Mouse (Mus musculus) forebrain, embryonic 15.5 days (tissue): ENCODE data around the gene Dusp2. TPM values are rescaled to one million over a fixed set of nuclear protein-coding genes. Genes with fewer than 3 reads are reported as not detected.

Source experiments
- ATAC-seq: fragments of 200-750 bp; cut with Nextera tagmentation; replicated peaks from 2 replicates; pipeline ENCODE4 v1.8.0; 2017; ENCODE audit warnings: mild to moderate bottlenecking, moderate TSS enrichment, moderate library complexity
- H3K27ac ChIP-seq: fragments of 300-500 bp; sonication (generic); replicated peaks from 2 replicates; pipeline ENCODE4 v1.5.1; 2015; ENCODE audit warnings: mild to moderate bottlenecking, inconsistent platforms
- H3K27me3 ChIP-seq: fragments of 300-500 bp; sonication (generic); 2 replicates; pipeline ENCODE4 v1.6.1; 2015; ENCODE audit warnings: inconsistent platforms
- H3K36me3 ChIP-seq: fragments of 300-500 bp; sonication (generic); 2 replicates; pipeline ENCODE4 v1.6.1; 2015; ENCODE audit warnings: mild to moderate bottlenecking, inconsistent platforms
- H3K4me1 ChIP-seq: fragments of 300-500 bp; sonication (generic); 2 replicates; pipeline ENCODE4 v1.6.1; 2015; ENCODE audit warnings: inconsistent platforms
- H3K4me2 ChIP-seq: fragments of 300-500 bp; sonication (generic); replicated peaks from 2 replicates; pipeline ENCODE4 v1.6.1; 2015; ENCODE audit warnings: mild to moderate bottlenecking, inconsistent platforms
- H3K4me3 ChIP-seq: fragments of 300-500 bp; sonication (generic); 2 replicates; pipeline ENCODE4 v1.5.1; 2015; ENCODE audit warnings: mild to moderate bottlenecking, inconsistent platforms
- H3K9ac ChIP-seq: fragments of 300-500 bp; sonication (generic); replicated peaks from 2 replicates; pipeline ENCODE4 v1.6.1; 2015; ENCODE audit warnings: mild to moderate bottlenecking, inconsistent platforms
- H3K9me3 ChIP-seq: fragments of 300-500 bp; sonication (generic); 2 replicates; pipeline ENCODE4 v1.6.1; 2016; ENCODE audit warnings: inconsistent platforms
- WGBS: fragments of 180-500 bp; shearing (Covaris S2); methylation state at CpG from one replicate; pipeline ENCODE4 v1.1.7; 2015; ENCODE audit warnings: mixed read lengths; 5-methylcytosine and 5-hydroxymethylcytosine counted together
- polyA plus RNA-seq: library from polyadenylated mRNA; unstranded; fragments of >200 nt; fragmentation: Nextera tagmentation; extraction: Ambion mirVana; gene quantifications from 2 replicates; pipeline ENCODE4 v1.2.1, GENCODE M21; 2015

Gene Dusp2
- polyA plus RNA-seq, 1 experiment from 2014 or later, result 7.4 TPM

DNA sequence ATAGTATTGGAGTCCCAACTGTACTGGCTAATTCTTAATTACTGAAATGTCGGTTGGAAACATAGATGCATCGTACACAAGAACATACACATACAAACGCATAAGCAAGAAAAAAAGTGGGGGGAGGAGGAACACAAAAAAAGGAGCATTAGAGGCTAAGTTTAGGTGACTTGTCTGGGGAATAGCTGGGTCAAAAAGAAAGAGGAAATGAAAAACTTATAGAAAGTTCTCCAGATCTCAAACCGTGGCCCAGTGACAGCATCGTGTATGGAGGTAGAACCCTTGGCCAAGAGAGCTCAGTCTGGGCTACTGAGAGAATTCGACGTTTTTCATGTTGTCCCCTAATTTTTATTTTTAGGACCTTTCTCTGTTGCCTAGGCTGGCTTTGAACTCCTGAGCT, 25.3 kb upstream of the Dusp2 start:
- H3K36me3 ChIP-seq, result no peaks in the 10 kb centered on the region
- ATAC-seq, result no peak
- WGBS, result 94% methylated on average over 7 of the region's 7 CpGs

DNA sequence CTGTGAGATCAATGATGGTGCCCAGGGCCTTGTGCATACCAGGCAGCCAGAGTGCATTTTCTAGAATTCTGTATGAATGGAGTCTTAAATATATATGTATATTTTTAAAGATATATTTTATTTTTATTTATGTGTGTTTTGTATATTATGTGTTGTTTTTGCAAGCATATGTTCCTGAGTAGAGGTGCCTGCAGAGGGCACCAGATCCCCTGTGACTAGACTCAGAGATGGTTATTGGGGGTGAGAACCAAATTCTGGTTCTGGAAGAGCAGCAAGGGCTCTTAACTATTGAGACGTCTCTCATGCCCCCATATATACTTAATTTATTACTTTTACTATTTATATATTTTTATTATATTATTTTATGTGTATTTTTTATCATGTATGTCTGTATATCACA, 24.8 kb upstream of the Dusp2 start:
- H3K36me3 ChIP-seq, result no peaks in the 10 kb centered on the region
- no peak overlapping the region for H3K27ac ChIP-seq
- no peaks in the 10 kb centered on the region for H3K4me1 ChIP-seq
- WGBS, result 97% methylated on average over 1 of the region's 1 CpGs
- no peak for ATAC-seq
- H3K4me3 ChIP-seq, result no peak overlapping the region
- H3K9ac ChIP-seq, result no peak overlapping the region
- H3K9me3 ChIP-seq, result no peaks in the 10 kb centered on the region
- H3K27me3 ChIP-seq, result no peaks in the 10 kb centered on the region
- H3K4me2 ChIP-seq, result no peak overlapping the region

More for the DNA sequence above, 25.3 kb upstream of the Dusp2 start:
- Histone ChIP-seq H3K9ac (no peak overlapping the region), H3K27me3 (no peaks in the 10 kb centered on the region), H3K4me3 (no peak overlapping the region), H3K4me2 (no peak overlapping the region), H3K9me3 (no peaks in the 10 kb centered on the region), H3K4me1 (no peaks in the 10 kb centered on the region), H3K27ac (no peak overlapping the region)

DNA sequence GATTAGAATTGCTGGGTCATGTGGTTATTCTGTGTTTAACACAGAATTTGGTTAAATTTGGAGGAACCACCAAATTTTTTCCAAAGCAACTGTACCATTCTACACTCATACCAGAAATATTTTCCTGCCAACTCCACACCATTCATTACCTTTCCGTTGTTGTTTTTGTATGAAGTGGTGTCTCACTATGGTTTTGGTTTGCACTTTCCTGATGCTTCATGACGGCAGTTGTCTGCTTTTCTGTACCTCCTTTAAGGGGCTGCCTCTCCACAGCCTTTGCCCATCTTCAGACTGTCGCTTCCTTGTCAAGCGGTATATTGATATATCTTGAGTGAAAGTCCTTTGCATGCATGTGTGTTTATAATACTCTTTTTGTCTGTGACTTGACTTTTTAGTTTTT, 23.2 kb upstream of the Dusp2 start:
- no peak overlapping the region for H3K4me3 ChIP-seq
- no peaks in the 10 kb centered on the region for H3K4me1 ChIP-seq
- no peaks in the 10 kb centered on the region for H3K36me3 ChIP-seq
- WGBS, result 95% methylated on average over 4 of the region's 4 CpGs
- H3K27ac ChIP-seq, result no peak overlapping the region
- H3K4me2 ChIP-seq, result no peak overlapping the region
- H3K9me3 ChIP-seq, result no peaks in the 10 kb centered on the region
- no peak for ATAC-seq
- H3K9ac ChIP-seq, result no peak overlapping the region
- no peaks in the 10 kb centered on the region for H3K27me3 ChIP-seq

- H3K4me1 ChIP-seq, result no peaks in the 10 kb centered on the region
- H3K9ac ChIP-seq, result no peak overlapping the region
- WGBS, result 59% methylated on average over 4 of the region's 4 CpGs
- H3K27me3 ChIP-seq, result no peaks in the 10 kb centered on the region
- no peak overlapping the region for H3K4me3 ChIP-seq
- no peaks in the 10 kb centered on the region for H3K36me3 ChIP-seq
- no peak overlapping the region for H3K27ac ChIP-seq
- H3K4me2 ChIP-seq, result no peak overlapping the region
- no peak for ATAC-seq
- no peaks in the 10 kb centered on the region for H3K9me3 ChIP-seq
Measured at GRCm38 (mm10) chr2:127313878-127314277, 22.1 kb upstream of the Dusp2 start.

- Histone ChIP-seq H3K27ac (no peak overlapping the region), H3K4me1 (no peaks in the 10 kb centered on the region), H3K4me3 (no peak overlapping the region), H3K9me3 (no peaks in the 10 kb centered on the region), H3K4me2 (no peak overlapping the region), H3K27me3 (no peaks in the 10 kb centered on the region), H3K36me3 (no peaks in the 10 kb centered on the region), H3K9ac (no peak overlapping the region)
- no peak for ATAC-seq
- WGBS, result 79% methylated on average over 6 of the region's 6 CpGs
Measured at GRCm38 (mm10) chr2:127314467-127315154, 21.3 kb upstream of the Dusp2 start.

- ATAC-seq, result no peak
- Histone ChIP-seq H3K9ac (no peak overlapping the region), H3K36me3 (no peaks in the 10 kb centered on the region), H3K4me1 (no peaks in the 10 kb centered on the region), H3K9me3 (no peaks in the 10 kb centered on the region), H3K4me2 (no peak overlapping the region), H3K27ac (no peak overlapping the region), H3K27me3 (no peaks in the 10 kb centered on the region), H3K4me3 (no peak overlapping the region)
- WGBS, result 94% methylated on average over 1 of the region's 1 CpGs
Measured at GRCm38 (mm10) chr2:127315155-127315470, 20.8 kb upstream of the Dusp2 start.

DNA sequence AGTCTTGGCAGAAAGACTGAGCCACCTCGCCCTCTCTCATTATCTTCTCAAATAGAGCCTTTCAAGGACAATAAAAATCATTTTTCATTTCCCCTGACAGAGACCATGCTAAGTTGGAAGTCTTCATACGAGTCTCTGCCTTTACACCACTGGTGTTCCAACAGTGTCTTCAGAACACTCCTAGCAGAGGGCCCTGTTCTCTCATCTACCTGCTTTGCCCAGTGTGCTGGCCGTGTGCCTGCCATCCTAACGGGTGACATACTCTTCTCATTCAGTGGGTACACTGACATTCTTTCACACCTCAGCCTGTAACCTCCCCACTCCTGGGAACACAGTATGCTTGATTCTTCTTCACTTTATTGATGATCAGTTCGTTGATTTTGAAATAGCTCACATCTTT, 19.5 kb upstream of the Dusp2 start:
- no peak for ATAC-seq
- no peak overlapping the region for H3K9ac ChIP-seq
- H3K36me3 ChIP-seq, result no peaks in the 10 kb centered on the region
- no peak overlapping the region for H3K27ac ChIP-seq
- H3K9me3 ChIP-seq, result no peaks in the 10 kb centered on the region
- H3K4me1 ChIP-seq, result no peaks in the 10 kb centered on the region
- 78% methylated on average over 5 of the region's 5 CpGs for WGBS
- no peak overlapping the region for H3K4me3 ChIP-seq
- no peak overlapping the region for H3K4me2 ChIP-seq
- no peaks in the 10 kb centered on the region for H3K27me3 ChIP-seq

DNA sequence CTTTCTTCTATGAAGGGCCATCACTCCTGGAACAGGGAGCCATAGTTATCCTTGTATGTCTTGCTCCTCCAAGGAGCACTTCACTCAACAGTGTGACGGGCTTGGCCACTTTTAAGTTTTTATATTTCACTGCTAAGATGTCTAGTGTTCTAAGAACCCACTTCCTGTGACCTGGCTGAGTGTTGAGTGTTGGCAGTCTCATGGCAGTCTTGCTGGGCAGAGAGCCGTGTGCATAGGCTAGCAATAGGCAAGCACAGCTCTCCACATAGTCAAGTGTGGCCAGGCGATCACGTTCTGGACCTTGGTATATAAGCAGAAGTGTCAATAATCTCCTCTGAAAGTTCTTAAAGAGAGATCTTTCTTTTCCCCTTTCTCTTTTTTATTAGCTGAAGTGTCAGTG, 17.8 kb upstream of the Dusp2 start:
- Histone ChIP-seq H3K4me2 (no peak overlapping the region), H3K36me3 (no peaks in the 10 kb centered on the region), H3K27me3 (no peaks in the 10 kb centered on the region), H3K9ac (no peak overlapping the region), H3K27ac (no peak overlapping the region), H3K9me3 (no peaks in the 10 kb centered on the region), H3K4me1 (no peaks in the 10 kb centered on the region), H3K4me3 (no peak overlapping the region)
- ATAC-seq, result no peak
- 90% methylated on average over 4 of the region's 4 CpGs for WGBS

DNA sequence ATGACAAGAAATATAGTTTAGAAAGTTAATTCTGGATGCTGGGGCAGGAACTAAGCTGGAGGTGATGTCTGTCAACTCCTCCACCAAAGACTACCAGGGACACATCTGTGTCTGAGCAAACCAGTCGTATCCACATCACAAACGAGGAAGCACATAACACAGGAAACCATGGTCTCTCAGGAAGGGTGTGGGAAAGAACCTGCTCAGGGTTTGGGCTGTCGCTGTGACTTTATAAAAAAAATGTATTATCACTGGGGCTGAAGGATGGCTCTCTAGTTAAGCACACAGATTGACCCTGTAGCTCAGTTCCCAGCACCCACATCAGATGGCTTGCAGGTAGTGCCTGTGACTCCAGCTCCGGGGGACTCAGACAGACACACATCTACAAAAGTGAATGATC, 16.9 kb upstream of the Dusp2 start:
- 84% methylated on average over 4 of the region's 4 CpGs for WGBS
- Histone ChIP-seq H3K9me3 (no peaks in the 10 kb centered on the region), H3K27me3 (no peaks in the 10 kb centered on the region), H3K4me1 (no peaks in the 10 kb centered on the region), H3K4me3 (no peak overlapping the region), H3K9ac (no peak overlapping the region), H3K4me2 (no peak overlapping the region), H3K27ac (no peak overlapping the region), H3K36me3 (no peaks in the 10 kb centered on the region)
- ATAC-seq, result no peak

DNA sequence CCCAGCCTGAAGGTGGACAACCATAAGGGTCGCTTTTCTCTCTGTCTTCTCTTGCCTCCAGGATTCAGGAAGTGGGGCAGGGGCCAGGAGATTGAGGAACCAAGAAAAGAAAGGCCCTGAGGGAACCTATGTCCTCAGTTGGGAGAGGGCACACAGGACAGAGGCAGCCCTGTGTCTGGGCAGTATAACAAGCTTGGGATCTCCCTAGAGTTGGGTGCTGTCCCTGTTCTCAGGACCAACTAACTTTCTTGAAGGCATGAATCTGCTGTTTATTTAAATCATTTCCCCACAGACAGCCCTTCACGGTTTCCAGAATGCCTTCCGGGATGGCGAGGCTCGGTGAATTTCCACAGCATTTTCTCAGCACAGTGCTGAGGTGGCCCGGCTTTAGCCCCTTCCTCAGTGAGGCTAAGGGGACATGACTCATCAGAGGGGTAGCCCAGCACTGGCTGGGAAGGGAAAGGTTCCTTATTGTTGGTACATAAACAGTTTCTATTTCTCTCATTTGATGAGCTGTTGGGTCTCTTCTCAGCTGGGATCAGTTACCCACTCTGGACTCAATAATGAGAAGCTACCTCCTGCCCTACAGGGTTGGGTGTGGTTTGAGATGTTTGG, 13.2 kb upstream of the Dusp2 start:
- Histone ChIP-seq H3K27me3 (no peaks in the 10 kb centered on the region), H3K9ac (no peak overlapping the region), H3K9me3 (no peaks in the 10 kb centered on the region), H3K4me2 (no peak overlapping the region), H3K4me3 (no peak overlapping the region), H3K36me3 (no peaks in the 10 kb centered on the region), H3K27ac (no peak overlapping the region), H3K4me1 (no peaks in the 10 kb centered on the region)
- no peak for ATAC-seq
- WGBS, result 84% methylated on average over 6 of the region's 6 CpGs

DNA sequence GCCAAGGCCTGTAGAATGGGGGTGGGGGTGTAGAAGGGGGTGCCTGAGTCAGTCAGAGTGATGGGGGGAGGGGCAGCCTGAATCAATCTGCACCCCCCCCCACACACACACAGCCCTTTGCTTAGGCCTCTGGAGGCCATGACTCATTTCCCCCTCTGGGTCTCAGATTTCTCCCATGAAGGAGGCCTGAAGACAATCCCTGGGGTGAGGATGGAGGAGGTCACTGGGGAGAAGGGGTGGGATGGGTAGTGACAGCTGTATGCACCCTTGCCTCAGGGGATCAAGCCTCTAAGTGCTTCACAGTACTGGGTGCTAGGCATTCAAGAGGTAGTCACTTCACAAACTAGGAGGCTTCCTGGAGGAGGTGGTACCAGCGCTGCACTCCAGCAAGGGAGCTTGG, 12.3 kb upstream of the Dusp2 start:
- Histone ChIP-seq H3K36me3 (no peaks in the 10 kb centered on the region), H3K9ac (no peak overlapping the region), H3K4me1 (no peaks in the 10 kb centered on the region), H3K9me3 (no peaks in the 10 kb centered on the region), H3K27ac (no peak overlapping the region), H3K4me3 (no peak overlapping the region), H3K4me2 (no peak overlapping the region), H3K27me3 (no peaks in the 10 kb centered on the region)
- 92% methylated on average over 1 of the region's 1 CpGs for WGBS
- no peak for ATAC-seq

GRCm38 (mm10) chr2:127324456-127324855, 11.5 kb upstream of the Dusp2 start:
- Histone ChIP-seq H3K36me3 (no peaks in the 10 kb centered on the region), H3K4me2 (no peak overlapping the region), H3K4me1 (no peaks in the 10 kb centered on the region), H3K9me3 (no peaks in the 10 kb centered on the region), H3K4me3 (no peak overlapping the region), H3K27me3 (no peaks in the 10 kb centered on the region), H3K27ac (no peak overlapping the region), H3K9ac (no peak overlapping the region)
- no peak for ATAC-seq
- 85% methylated on average over 7 of the region's 7 CpGs for WGBS
